Mouse (Mus musculus) bone marrow, adult 2 months (tissue): ENCODE measurements around the gene Tmcc3.

Experiments used
- CTCF ChIP-seq: fragments of 200-500 bp; IDR thresholded peaks from 2 replicates; pipeline ENCODE4 v1.5.1; 2011; ENCODE audit warnings: low read length, control low read depth; ENCODE audit not compliant: control insufficient read depth, insufficient read depth
- POLR2A ChIP-seq: fragments of 200-500 bp; IDR thresholded peaks from 2 replicates; pipeline ENCODE4 v1.6.1; 2011; ENCODE audit warnings: low read depth, mild to moderate bottlenecking, control low read depth, low read length, borderline replicate concordance; ENCODE audit not compliant: control insufficient read depth

GRCm38 (mm10) chr10:94442725-94443124 is 131.0 kb downstream of the Tmcc3 start:
- TF ChIP-seq POLR2A (no peak), CTCF (no peak)
